Mouse (Mus musculus): Measurements from ENCODE around the gene Anxa4. TPM values are rescaled to one million over a fixed set of nuclear protein-coding genes. Genes with fewer than 3 reads are reported as not detected.
A peak's percentile ranks its signal among the peaks of the same experiment; 100 is the strongest.

Anxa4 gene
- total RNA-seq (2014; rRNA removed; ENCODE audit: low replicate concordance) (23.7 and 26.7 TPM in 2 replicates), polyA plus RNA-seq (2015; fragmentation: Nextera tagmentation; extraction: Ambion mirVana) (25.3 and 26.1 TPM in 2 replicates)

DNA sequence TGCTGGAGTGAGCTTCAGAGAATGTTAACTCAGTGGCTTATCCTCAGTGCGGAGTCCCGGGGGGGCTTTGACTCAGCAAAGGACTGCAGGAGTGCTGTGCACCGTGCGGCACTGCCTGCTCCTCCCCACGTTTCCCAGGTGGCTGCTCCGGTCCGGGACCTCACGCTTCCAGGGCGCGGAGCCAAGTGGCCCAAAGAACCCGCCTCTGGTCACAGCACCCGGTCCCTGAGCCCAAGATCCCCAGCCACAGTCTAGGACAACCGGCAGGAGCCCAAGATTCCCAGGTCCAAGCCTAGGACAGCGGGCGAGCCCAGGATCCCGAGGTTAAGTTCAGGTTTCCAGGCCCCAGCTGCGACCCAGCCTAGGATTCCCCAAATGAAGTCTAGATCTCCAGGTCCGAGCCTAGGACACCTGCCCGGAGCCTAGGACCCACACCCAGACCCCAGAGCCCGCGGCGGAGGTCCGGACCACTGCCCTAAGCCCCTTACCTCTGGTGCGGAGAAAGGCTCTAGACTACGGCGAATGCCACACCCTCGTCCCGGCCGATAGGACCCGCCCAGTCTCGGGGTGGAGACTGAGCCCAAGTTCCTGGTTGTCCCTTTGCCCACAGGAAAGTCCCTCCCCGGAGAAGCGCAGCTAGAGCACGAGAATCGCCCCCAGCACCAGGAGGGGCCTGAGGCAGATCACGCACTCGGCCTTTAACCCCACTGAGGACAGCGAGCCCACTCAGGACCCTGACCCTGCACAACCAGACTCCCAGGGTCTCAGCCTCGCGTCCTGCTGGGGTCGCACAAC is at the start of gene Anxa4:
TSS of gene Anxa4 (minus strand) at position 564 of the 795 bp plus-strand sequence.
- H3K27me3 ChIP-seq (ENCODE audit: control insufficient read depth, insufficient read depth, low read length) = peaks cover 7% of the 10 kb centered on the region; the same call in 1 of the 2 replicates

DNA sequence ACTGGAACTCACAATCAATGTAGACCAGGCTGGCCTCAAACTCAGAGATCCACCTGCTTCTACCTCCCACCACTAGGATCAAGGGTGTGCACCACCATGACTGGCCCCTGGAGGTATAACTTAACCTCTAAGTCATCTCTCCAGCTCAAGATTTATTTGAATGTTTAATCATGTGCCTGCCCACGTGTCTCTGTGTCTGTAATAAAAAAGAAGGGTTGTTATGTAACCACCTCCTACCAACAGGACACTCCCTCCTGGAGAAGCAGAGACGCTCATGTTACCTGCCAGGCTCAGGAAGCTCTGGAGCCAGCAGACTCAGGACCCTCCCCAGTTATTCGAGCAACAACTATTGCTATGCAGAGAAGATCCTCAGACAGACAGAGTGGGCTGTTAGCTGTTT is 48.6 kb upstream of the Anxa4 start:
- WGBS = 62% methylated on average over 3 of the region's 3 CpGs
- Histone ChIP-seq H3K9me3 (replicated peaks; ENCODE audit: control insufficient read depth, low read length) (no peaks in the 10 kb centered on the region), H3K4me2 (ENCODE audit: low read depth, low read length) (no peak overlapping the region), H3K4me3 (ENCODE audit: low read depth, low read length) (no peak overlapping the region), H3K27ac (ENCODE audit: low read depth) (no peak overlapping the region), H3K36me3 (replicated peaks; ENCODE audit: control insufficient read depth, insufficient read depth, low read length) (no peaks in the 10 kb centered on the region), H3K9ac (replicated peaks; ENCODE audit: low read depth, low read length) (no peak overlapping the region), H3K4me1 (ENCODE audit: control insufficient read depth, insufficient read depth) (no peaks in the 10 kb centered on the region), H3K27me3 (ENCODE audit: control insufficient read depth, insufficient read depth, low read length) (no peaks in the 10 kb centered on the region)
- DNase-seq (ENCODE audit: low spot score) (no peak), ATAC-seq (ENCODE audit: insufficient read depth, low read depth) (no peak)
- TF ChIP-seq CTCF (IDR thresholded peaks at IDR 0.05; ENCODE audit: low read depth) (no peak), EP300 (IDR thresholded peaks at IDR 0.05; ENCODE audit: low read depth) (no peak)

More for the DNA sequence above, at the start of gene Anxa4:
- peaks cover 9% of the 10 kb centered on the region; the same call in 1 of the 2 replicates for H3K4me1 ChIP-seq (ENCODE audit: control insufficient read depth, insufficient read depth)
- no peaks in the 10 kb centered on the region for H3K36me3 ChIP-seq (replicated peaks; ENCODE audit: control insufficient read depth, insufficient read depth, low read length)
- peak; percentile 89 for ATAC-seq (ENCODE audit: insufficient read depth, low read depth)
- WGBS = under 1% methylated on average over 41 of the region's 41 CpGs
- DNase-seq (ENCODE audit: low spot score) = peak; percentile 79
- H3K9me3 ChIP-seq (replicated peaks; ENCODE audit: control insufficient read depth, low read length) = no peaks in the 10 kb centered on the region
- peak within 1 kb of the TSS; percentile 95 for H3K4me2 ChIP-seq (ENCODE audit: low read depth, low read length)
- peak within 1 kb of the TSS; percentile 77 for H3K4me3 ChIP-seq (ENCODE audit: low read depth, low read length)
- peak within 1 kb of the TSS; percentile 64 for H3K9ac ChIP-seq (replicated peaks; ENCODE audit: low read depth, low read length)
- no peak for TF ChIP-seq EP300 (IDR thresholded peaks at IDR 0.05; ENCODE audit: low read depth)
- no peak for TF ChIP-seq CTCF (IDR thresholded peaks at IDR 0.05; ENCODE audit: low read depth)
- no peak within 1 kb of the TSS for H3K27ac ChIP-seq (ENCODE audit: low read depth)

DNA sequence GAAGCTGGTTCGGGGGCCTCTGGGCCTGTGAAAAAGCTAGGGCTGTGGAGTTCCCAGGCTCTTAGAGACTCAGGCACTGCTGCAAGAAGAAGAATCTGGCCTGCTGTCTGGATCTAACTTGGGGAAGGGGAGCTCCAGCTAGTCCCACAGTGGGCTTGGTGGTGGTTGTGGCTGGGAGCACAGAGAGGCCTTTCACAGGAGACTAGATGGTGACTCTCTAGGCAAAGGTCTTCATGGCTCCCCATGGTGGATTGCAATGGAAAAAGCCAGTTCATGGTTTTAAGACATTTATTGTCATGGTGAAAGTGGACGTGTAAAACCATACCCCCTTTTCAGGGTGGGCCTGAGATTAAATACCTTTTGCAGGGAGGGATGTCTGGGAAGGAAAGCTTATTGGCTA is 45.7 kb upstream of the Anxa4 start:
- 76% methylated on average over 2 of the region's 2 CpGs for WGBS
- ATAC-seq (ENCODE audit: insufficient read depth, low read depth) (no peak), DNase-seq (ENCODE audit: low spot score) (no peak)
- TF ChIP-seq EP300 (IDR thresholded peaks at IDR 0.05; ENCODE audit: low read depth) (no peak), CTCF (IDR thresholded peaks at IDR 0.05; ENCODE audit: low read depth) (no peak)
- H3K9me3 ChIP-seq (replicated peaks; ENCODE audit: control insufficient read depth, low read length) = 0 out of 2 replicates have a peak, but pooled peaks cover 4% of the 10 kb centered on the region
- no peaks in the 10 kb centered on the region for H3K36me3 ChIP-seq (replicated peaks; ENCODE audit: control insufficient read depth, insufficient read depth, low read length)
- H3K27me3 ChIP-seq (ENCODE audit: control insufficient read depth, insufficient read depth, low read length) = no peaks in the 10 kb centered on the region
- no peak overlapping the region for H3K4me3 ChIP-seq (ENCODE audit: low read depth, low read length)
- H3K4me2 ChIP-seq (ENCODE audit: low read depth, low read length) = no peak overlapping the region
- H3K4me1 ChIP-seq (ENCODE audit: control insufficient read depth, insufficient read depth) = no peaks in the 10 kb centered on the region
- no peak overlapping the region for H3K9ac ChIP-seq (replicated peaks; ENCODE audit: low read depth, low read length)
- H3K27ac ChIP-seq (ENCODE audit: low read depth) = no peak overlapping the region

DNA sequence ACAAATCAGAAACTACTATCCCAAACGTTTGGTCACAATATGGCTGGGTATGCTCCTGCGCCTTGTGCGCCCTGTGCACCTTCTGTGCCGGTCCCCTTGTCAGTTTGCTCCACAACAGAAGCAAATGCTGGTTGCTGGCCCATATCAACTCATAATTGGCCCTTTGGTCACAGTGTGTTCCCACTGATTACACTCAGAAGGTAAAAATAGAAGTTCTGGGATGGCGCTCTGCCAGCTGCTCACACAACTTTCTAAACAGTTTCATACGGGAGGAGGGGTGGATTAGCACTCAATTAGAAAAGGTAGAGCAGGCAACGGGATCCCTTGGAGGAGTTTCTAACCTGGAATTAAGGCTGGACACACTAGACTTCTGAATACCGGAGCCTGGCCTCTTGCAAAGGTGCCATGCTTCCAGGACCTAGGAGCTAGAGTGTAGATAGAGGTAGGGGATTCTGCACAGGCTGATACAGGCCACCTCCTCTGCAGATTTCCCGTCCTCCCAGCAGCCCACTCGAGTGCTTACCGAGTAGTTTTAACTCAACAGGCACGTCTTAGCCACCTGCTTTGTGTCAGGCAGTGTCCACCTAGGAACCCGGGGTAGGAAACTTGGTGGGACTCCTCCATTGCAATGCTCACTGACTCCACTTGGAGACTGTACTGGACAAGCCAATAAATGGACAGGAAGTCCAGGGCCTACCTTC is 39.6 kb upstream of the Anxa4 start:
- Histone ChIP-seq H3K27me3 (ENCODE audit: control insufficient read depth, insufficient read depth, low read length) (no peaks in the 10 kb centered on the region), H3K9ac (replicated peaks; ENCODE audit: low read depth, low read length) (no peak overlapping the region; the same call in 1 of the 2 replicates), H3K27ac (ENCODE audit: low read depth) (peak overlapping the region; percentile 95), H3K9me3 (replicated peaks; ENCODE audit: control insufficient read depth, low read length) (0 out of 2 replicates have a peak, but pooled peaks cover 4% of the 10 kb centered on the region), H3K4me1 (ENCODE audit: control insufficient read depth, insufficient read depth) (peaks cover 25% of the 10 kb centered on the region), H3K36me3 (replicated peaks; ENCODE audit: control insufficient read depth, insufficient read depth, low read length) (no peaks in the 10 kb centered on the region), H3K4me3 (ENCODE audit: low read depth, low read length) (no peak overlapping the region), H3K4me2 (ENCODE audit: low read depth, low read length) (no peak overlapping the region)
- peak; percentile 84 for ATAC-seq (ENCODE audit: insufficient read depth, low read depth)
- WGBS = 17% methylated on average over 13 of the region's 13 CpGs
- peak; percentile 93 for DNase-seq (ENCODE audit: low spot score)
- TF ChIP-seq CTCF (IDR thresholded peaks at IDR 0.05; ENCODE audit: low read depth) (no peak), EP300 (IDR thresholded peaks at IDR 0.05; ENCODE audit: low read depth) (peak; percentile 98)

DNA sequence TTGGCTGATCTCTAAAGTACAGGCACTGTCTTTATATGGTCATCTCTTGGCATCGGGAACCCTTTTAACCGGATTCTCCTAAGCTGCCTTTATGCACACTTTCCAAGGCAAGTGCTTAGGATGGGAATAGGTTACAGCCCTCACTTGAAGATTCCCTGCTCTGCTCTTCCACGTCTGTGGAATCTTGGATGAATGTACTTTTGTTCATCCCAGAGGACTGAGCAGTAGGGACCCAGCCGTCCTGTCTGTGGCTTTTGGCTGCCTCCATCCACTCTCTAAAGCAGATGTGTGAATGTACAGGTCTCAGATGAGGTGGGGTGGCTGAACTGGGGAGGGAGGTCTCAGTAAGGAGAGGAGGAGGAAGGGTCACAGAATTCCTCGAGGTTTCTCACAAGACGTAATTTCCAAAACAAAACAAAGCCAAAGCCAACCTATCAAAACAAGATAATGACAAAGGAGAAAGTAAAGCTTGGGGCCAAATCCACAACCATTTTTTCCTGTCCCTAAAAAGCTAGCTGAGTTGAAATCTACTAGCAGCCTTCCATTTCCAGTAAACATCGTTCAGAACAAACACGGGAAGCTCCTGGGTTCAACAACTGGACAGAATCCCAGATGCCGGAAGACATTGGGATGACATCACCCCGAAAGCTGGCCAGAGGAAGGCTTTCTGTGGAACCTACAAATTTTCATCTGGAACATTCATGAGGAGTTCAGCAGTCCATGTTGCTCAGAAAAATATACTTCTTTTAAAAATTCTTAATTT is 37.5 kb upstream of the Anxa4 start:
- H3K9me3 ChIP-seq (replicated peaks; ENCODE audit: control insufficient read depth, low read length) = 0 out of 2 replicates have a peak, but pooled peaks cover 3% of the 10 kb centered on the region
- peak overlapping the region; percentile 95 for H3K27ac ChIP-seq (ENCODE audit: low read depth)
- ATAC-seq (ENCODE audit: insufficient read depth, low read depth) (peak; percentile 53), DNase-seq (ENCODE audit: low spot score) (peak; percentile 84)
- H3K36me3 ChIP-seq (replicated peaks; ENCODE audit: control insufficient read depth, insufficient read depth, low read length) = no peaks in the 10 kb centered on the region
- 26% methylated on average over 10 of the region's 10 CpGs for WGBS
- no peak overlapping the region for H3K4me3 ChIP-seq (ENCODE audit: low read depth, low read length)
- no peaks in the 10 kb centered on the region for H3K27me3 ChIP-seq (ENCODE audit: control insufficient read depth, insufficient read depth, low read length)
- peak overlapping the region; percentile 21; the same call in 1 of the 2 replicates for H3K9ac ChIP-seq (replicated peaks; ENCODE audit: low read depth, low read length)
- peak overlapping the region; percentile 38; the same call in 1 of the 2 replicates for H3K4me2 ChIP-seq (ENCODE audit: low read depth, low read length)
- peak; percentile 68 for TF ChIP-seq EP300 (IDR thresholded peaks at IDR 0.05; ENCODE audit: low read depth)
- TF ChIP-seq CTCF (IDR thresholded peaks at IDR 0.05; ENCODE audit: low read depth) = no peak
- peaks cover 25% of the 10 kb centered on the region for H3K4me1 ChIP-seq (ENCODE audit: control insufficient read depth, insufficient read depth)
